8 mouse cellular contexts compared by ENCODE assay signal in the genomic region with DNA sequence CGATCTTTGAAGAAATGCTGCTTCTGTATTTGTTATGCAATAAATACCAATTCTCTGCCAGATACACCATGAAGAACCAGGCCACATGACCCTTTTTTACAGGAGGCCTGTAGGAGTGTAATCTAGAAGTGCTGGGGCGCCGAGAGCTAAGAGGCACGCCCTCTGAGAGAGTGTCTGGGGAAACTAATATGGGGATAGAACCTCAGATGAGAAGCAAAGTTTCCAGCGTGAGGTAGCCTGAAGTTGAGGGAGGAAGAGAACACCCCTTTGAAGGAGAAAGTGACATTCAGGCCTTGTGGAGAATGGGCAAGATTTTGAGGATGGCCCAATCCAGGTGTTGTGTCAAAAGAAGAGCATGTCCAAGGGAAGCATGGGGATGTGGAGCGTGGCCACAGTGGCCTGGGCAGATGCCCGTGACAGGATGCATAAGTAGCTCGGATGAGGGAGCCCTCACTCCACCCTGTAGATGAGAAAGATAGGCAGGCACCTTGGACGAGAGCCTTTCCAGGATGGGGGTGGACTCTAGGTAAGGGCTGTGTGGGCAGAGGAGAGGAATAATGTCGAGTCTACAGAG. TPM values are rescaled to one million over a fixed set of nuclear protein-coding genes. Genes with fewer than 3 reads are reported as not detected.
DNase-seq lines count a peak whose midpoint lies in the region; ATAC-seq lines count a peak whose summit lies in the region.

No protein-coding gene starts in this region.

- WGBS in heart, embryonic 13.5 days: 53% methylated on average over 10 of the region's 10 CpGs
- WGBS in hindbrain, embryonic 13.5 days: 62% methylated on average over 10 of the region's 10 CpGs
- WGBS in midbrain, embryonic 13.5 days: 53% methylated on average over 10 of the region's 10 CpGs

- peak overlapping the region; percentile 94 for H3K4me2 ChIP-seq in heart, embryonic 13.5 days
- peak overlapping the region; percentile 82 for H3K4me2 ChIP-seq in hindbrain, embryonic 13.5 days
- peak overlapping the region; percentile 81 for H3K4me2 ChIP-seq in midbrain, embryonic 13.5 days (replicated peaks)

- no peak overlapping the region for H3K9ac ChIP-seq in heart, embryonic 13.5 days
- H3K9ac ChIP-seq in hindbrain, embryonic 13.5 days: peak overlapping the region; percentile 84
- no peak overlapping the region for H3K9ac ChIP-seq in midbrain, embryonic 13.5 days (replicated peaks)

- ATAC-seq in heart, embryonic 13.5 days (ENCODE audit: extremely low read depth, insufficient number of reproducible peaks, low FRiP score, low TSS enrichment): no peak
- ATAC-seq in hindbrain, embryonic 13.5 days (ENCODE audit: low FRiP score): peak; percentile 20
- peak; percentile 29; the same call in 1 of the 2 replicates for ATAC-seq in midbrain, embryonic 13.5 days

- H3K27me3 ChIP-seq in heart, embryonic 13.5 days (replicated peaks): peaks cover 63% of the 10 kb centered on the region
- peaks cover 30% of the 10 kb centered on the region for H3K27me3 ChIP-seq in hindbrain, embryonic 13.5 days
- H3K27me3 ChIP-seq in midbrain, embryonic 13.5 days: peaks cover 34% of the 10 kb centered on the region

- intact Hi-C loops in heart, postnatal 36 days (cut with DNase I): no loop called here

- peaks cover 23% of the 10 kb centered on the region for H3K4me1 ChIP-seq in heart, embryonic 13.5 days
- H3K4me1 ChIP-seq in hindbrain, embryonic 13.5 days (replicated peaks): peaks cover 25% of the 10 kb centered on the region
- H3K4me1 ChIP-seq in midbrain, embryonic 13.5 days (replicated peaks): peaks cover 19% of the 10 kb centered on the region

- H3K4me3 ChIP-seq in heart, embryonic 13.5 days: peak overlapping the region; percentile 75
- H3K4me3 ChIP-seq in hindbrain, embryonic 13.5 days: peak overlapping the region; percentile 78
- H3K4me3 ChIP-seq in midbrain, embryonic 13.5 days (replicated peaks): peak overlapping the region; percentile 76

- H3K27ac ChIP-seq in heart, embryonic 13.5 days (replicated peaks): no peak overlapping the region
- H3K27ac ChIP-seq in hindbrain, embryonic 13.5 days: no peak overlapping the region
- no peak overlapping the region for H3K27ac ChIP-seq in midbrain, embryonic 13.5 days

- no peak for DNase-seq in heart, postnatal 36 days
- DNase-seq in cerebellum, adult 8-10 months: peak; percentile 49
- no peak for DNase-seq in layer of hippocampus, postnatal 14 days (ENCODE audit: low spot score in 2 of 2)
- no peak for DNase-seq in embryo, embryonic 10.5 days (ENCODE audit: low spot score)
- no peak for DNase-seq in layer of hippocampus, postnatal 36 days

- no peaks in the 10 kb centered on the region for H3K9me3 ChIP-seq in heart, embryonic 13.5 days
- no peaks in the 10 kb centered on the region for H3K9me3 ChIP-seq in hindbrain, embryonic 13.5 days
- H3K9me3 ChIP-seq in midbrain, embryonic 13.5 days: no peaks in the 10 kb centered on the region

- no peaks in the 10 kb centered on the region for H3K36me3 ChIP-seq in heart, embryonic 13.5 days
- H3K36me3 ChIP-seq in hindbrain, embryonic 13.5 days: no peaks in the 10 kb centered on the region
- no peaks in the 10 kb centered on the region for H3K36me3 ChIP-seq in midbrain, embryonic 13.5 days

RNA-seq across cellular contexts. Expression of gene Il17d, which starts 1.6 kb away (rescaled TPM):
- polyA plus RNA-seq in heart, embryonic 13.5 days (2015; fragmentation: Nextera tagmentation; extraction: Ambion mirVana): 1.1 and 1.5 TPM in 2 replicates
- total RNA-seq in heart, postnatal 36 days (2021): 1 to 10 TPM; 2.5 to 4.9 TPM
- polyA plus RNA-seq in hindbrain, embryonic 13.5 days (2015; fragmentation: Nextera tagmentation; extraction: Ambion mirVana): 3.8 and 4.0 TPM in 2 replicates
- 2.6 and 4.4 TPM in 2 replicates for polyA plus RNA-seq in midbrain, embryonic 13.5 days (2015; fragmentation: Nextera tagmentation; extraction: Ambion mirVana)
- total RNA-seq in layer of hippocampus, postnatal 14 days (2021): 1 to 10 TPM; 8.9 to 10.0 TPM
- total RNA-seq in layer of hippocampus, postnatal 36 days (2021): 10 to 100 TPM; 13.4 to 13.6 TPM

RNA-seq across cellular contexts. Expression of gene Eef1akmt1, which starts 45.3 kb away (rescaled TPM):
- polyA plus RNA-seq in heart, embryonic 13.5 days (2015; fragmentation: Nextera tagmentation; extraction: Ambion mirVana): 62.2 and 71.4 TPM in 2 replicates
- 10 to 100 TPM; 30.6 to 33.2 TPM for total RNA-seq in heart, postnatal 36 days (2021)
- polyA plus RNA-seq in hindbrain, embryonic 13.5 days (2015; fragmentation: Nextera tagmentation; extraction: Ambion mirVana): 93.9 and 95.1 TPM in 2 replicates
- polyA plus RNA-seq in midbrain, embryonic 13.5 days (2015; fragmentation: Nextera tagmentation; extraction: Ambion mirVana): 88.9 and 89.0 TPM in 2 replicates
- 10 to 100 TPM; 32.7 to 34.0 TPM for total RNA-seq in layer of hippocampus, postnatal 14 days (2021)
- total RNA-seq in layer of hippocampus, postnatal 36 days (2021): 10 to 100 TPM; 36.8 to 37.7 TPM
